Mouse (Mus musculus) lung, adult 2 months (tissue): ENCODE results near the gene Rbp7.

ENCODE experiments used
- CTCF ChIP-seq: fragments of 200-500 bp; IDR thresholded peaks from 2 replicates; pipeline ENCODE4 v1.5.1; 2011; ENCODE audit warnings: mild to moderate bottlenecking, low read length, control low read depth; ENCODE audit not compliant: insufficient read depth
- POLR2A ChIP-seq: fragments of 200-500 bp; IDR thresholded peaks from 2 replicates; pipeline ENCODE4 v1.6.1; 2011; ENCODE audit warnings: low read depth, mild to moderate bottlenecking, control low read depth, low read length, borderline replicate concordance; ENCODE audit errors: extremely low read depth

- no peak for TF ChIP-seq POLR2A
- no peak for TF ChIP-seq CTCF
Observed at GRCm38 (mm10) chr4:149405713-149406443, 48.9 kb downstream of the Rbp7 start.
